Mouse (Mus musculus) induced T-regulatory cell, adult 2 months (primary cell): Measurements from ENCODE around the gene 1700056E22Rik.
A peak's percentile ranks its signal among the peaks of the same experiment; 100 is the strongest.

ENCODE experiments used
- DNase-seq: peaks from one replicate; pipeline ENCODE4 v3.0.0-alpha.2; 2012; ENCODE audit warnings: low read depth

1700056E22Rik gene

GRCm38 (mm10) chr1:184034011-184034557 is at the start of gene 1700056E22Rik:
Gene 1700056E22Rik, minus strand, starts transcription at chr1:184034301.
- peak; percentile 100 for DNase-seq

GRCm38 (mm10) chr1:184083166-184083565 is 49.1 kb upstream of the 1700056E22Rik start:
- DNase-seq = no peak

GRCm38 (mm10) chr1:184082661-184083060 is 48.6 kb upstream of the 1700056E22Rik start:
- DNase-seq = no peak

GRCm38 (mm10) chr1:184079304-184079703 is 45.2 kb upstream of the 1700056E22Rik start:
- DNase-seq = no peak

- DNase-seq = no peak
Measured at GRCm38 (mm10) chr1:184076756-184077155, 42.7 kb upstream of the 1700056E22Rik start.

- no peak for DNase-seq
Measured at GRCm38 (mm10) chr1:184076065-184076464, 42.0 kb upstream of the 1700056E22Rik start.

GRCm38 (mm10) chr1:184068971-184069370 is 34.9 kb upstream of the 1700056E22Rik start:
- DNase-seq = no peak

GRCm38 (mm10) chr1:184067704-184068558 is 33.8 kb upstream of the 1700056E22Rik start:
- DNase-seq = no peak

- peak; percentile 22 for DNase-seq
Measured at GRCm38 (mm10) chr1:184066460-184067287, 32.6 kb upstream of the 1700056E22Rik start.

GRCm38 (mm10) chr1:184065589-184066361 is 31.7 kb upstream of the 1700056E22Rik start:
- peak; percentile 43 for DNase-seq

- peak; percentile 63 for DNase-seq
Measured at GRCm38 (mm10) chr1:184064306-184064705, 30.2 kb upstream of the 1700056E22Rik start.

- DNase-seq = peak; percentile 36
Measured at GRCm38 (mm10) chr1:184061901-184062300, 27.8 kb upstream of the 1700056E22Rik start.

- peak; percentile 34 for DNase-seq
Measured at GRCm38 (mm10) chr1:184060828-184061734, 27.0 kb upstream of the 1700056E22Rik start.

GRCm38 (mm10) chr1:184060381-184060780 is 26.3 kb upstream of the 1700056E22Rik start:
- peak; percentile 21 for DNase-seq

- no peak for DNase-seq
Measured at GRCm38 (mm10) chr1:184059814-184060213, 25.7 kb upstream of the 1700056E22Rik start.

- no peak for DNase-seq
Measured at GRCm38 (mm10) chr1:184058206-184058605, 24.1 kb upstream of the 1700056E22Rik start.

GRCm38 (mm10) chr1:184054176-184054575 is 20.1 kb upstream of the 1700056E22Rik start:
- no peak for DNase-seq

- DNase-seq = no peak
Measured at GRCm38 (mm10) chr1:184053711-184054110, 19.6 kb upstream of the 1700056E22Rik start.

GRCm38 (mm10) chr1:184053141-184053540 is 19.0 kb upstream of the 1700056E22Rik start:
- DNase-seq = no peak

- peak; percentile 50 for DNase-seq
Measured at GRCm38 (mm10) chr1:184052331-184052730, 18.2 kb upstream of the 1700056E22Rik start.

GRCm38 (mm10) chr1:184051824-184052223 is 17.7 kb upstream of the 1700056E22Rik start:
- no peak for DNase-seq
